Mouse (Mus musculus) bone marrow, adult 2 months (tissue): Measurements from ENCODE around the gene Phtf2.

Experiments used
- CTCF ChIP-seq: fragments of 200-500 bp; IDR thresholded peaks from 2 replicates; pipeline ENCODE4 v1.5.1; 2011; ENCODE audit warnings: low read length, control low read depth; ENCODE audit not compliant: control insufficient read depth, insufficient read depth
- POLR2A ChIP-seq: fragments of 200-500 bp; IDR thresholded peaks from 2 replicates; pipeline ENCODE4 v1.6.1; 2011; ENCODE audit warnings: low read depth, mild to moderate bottlenecking, control low read depth, low read length, borderline replicate concordance; ENCODE audit not compliant: control insufficient read depth

- TF ChIP-seq POLR2A: no peak
- no peak for TF ChIP-seq CTCF
Observed at GRCm38 (mm10) chr5:20855066-20855465, 26.9 kb downstream of the Phtf2 start.
